Mouse (Mus musculus) stomach, postnatal 0 days (tissue): Measurements from ENCODE around the gene Gm45208.

Experiments
- CTCF ChIP-seq: IDR thresholded peaks from 2 replicates; pipeline ENCODE4 v1.5.1; 2016; ENCODE audit warnings: antibody characterized with exemption, low read depth, mild to moderate bottlenecking, moderate library complexity
- EP300 ChIP-seq: optimal IDR thresholded peaks from 2 replicates; pipeline ENCODE3; 2016; ENCODE audit warnings: antibody characterized with exemption

- TF ChIP-seq CTCF (no peak), EP300 (no peak)
These were observed 25.1 kb upstream of the Gm45208 start, which contains the start of gene Gpkow for GRCm38 (mm10) chrX:7696954-7697381.
